Comparison of ENCODE assay signal across 8 mouse cellular contexts in genomic region chr2:84727172-84727858, GRCm38 (mm10). TPM values are rescaled to one million over a fixed set of nuclear protein-coding genes. Genes with fewer than 3 reads are reported as not detected.
A peak's percentile ranks its signal among the peaks of the same experiment; 100 is the strongest.
DNase-seq lines count a peak whose midpoint lies in the region; ATAC-seq lines count a peak whose summit lies in the region.

Gene Clp1, minus strand, starts transcription at chr2:84727350.

- no peaks in the 10 kb centered on the region for H3K9me3 ChIP-seq in hindbrain, embryonic 15.5 days

- peak; percentile 93 for DNase-seq in T-cell, adult 2 months (ENCODE audit: low spot score)
- peak; percentile 94 to 97 for DNase-seq in cerebellum, postnatal 36 days
- DNase-seq in frontal cortex, postnatal 36 days (ENCODE audit: low spot score in 2 of 2) = peak; percentile 98 to 99
- peak; percentile 95 for DNase-seq in left cerebral cortex, adult 11 months (ENCODE audit: low spot score)
- peak; percentile 97 for DNase-seq in lung, postnatal 4 days
- peak; percentile 93 for DNase-seq in retina, postnatal 7 days (ENCODE audit: low read depth, low spot score)
- peak; percentile 82 for DNase-seq in urinary bladder, adult 2 months (ENCODE audit: low spot score)

- WGBS in hindbrain, embryonic 15.5 days = under 1% methylated on average over 39 of the region's 39 CpGs

- H3K4me1 ChIP-seq in hindbrain, embryonic 15.5 days (replicated peaks) = peaks cover 28% of the 10 kb centered on the region

- H3K27ac ChIP-seq in hindbrain, embryonic 15.5 days (replicated peaks) = peak within 1 kb of the TSS; percentile 90

- H3K4me3 ChIP-seq in hindbrain, embryonic 15.5 days = peak within 1 kb of the TSS; percentile 55

- H3K4me2 ChIP-seq in hindbrain, embryonic 15.5 days = peak within 1 kb of the TSS; percentile 84

- ATAC-seq in hindbrain, embryonic 15.5 days (ENCODE audit: low FRiP score, low read depth) = peak; percentile 95

- no peaks in the 10 kb centered on the region for H3K27me3 ChIP-seq in hindbrain, embryonic 15.5 days

- H3K9ac ChIP-seq in hindbrain, embryonic 15.5 days = peak within 1 kb of the TSS; percentile 48

- H3K36me3 ChIP-seq in hindbrain, embryonic 15.5 days = peaks cover 14% of the 10 kb centered on the region; the same call in 1 of the 2 replicates

RNA-seq across cellular contexts. Expression of gene Clp1, which starts in this region (rescaled TPM):
- polyA plus RNA-seq in hindbrain, embryonic 15.5 days (2015; fragmentation: Nextera tagmentation; extraction: Ambion mirVana) = 20.7 and 22.4 TPM in 2 replicates
- 15.4 and 20.7 TPM in 2 replicates for polyA plus RNA-seq in urinary bladder, adult 2 months (2012; rRNA removed)

Comparison
In these comparisons a context has a peak if more than half of its experiments do, and no peak if none do; other contexts are left out.
1. Peak in every context shown above with its lines: DNase-seq, ATAC-seq, H3K4me3 ChIP-seq and H3K27ac ChIP-seq.